Mouse (Mus musculus) forelimb bud, embryonic 11.5 days (tissue): ENCODE data around the gene Smc5.

Source experiments
- DNase-seq: peaks from one replicate; pipeline ENCODE4 v3.0.0-alpha.2; 2012; ENCODE audit warnings: low read depth, low spot score

The Smc5 gene

GRCm38 (mm10) chr19:23189744-23190143 is 84.0 kb downstream of the Smc5 start:
- DNase-seq = no peak

- DNase-seq = no peak
These were observed 84.7 kb downstream of the Smc5 start for GRCm38 (mm10) chr19:23188986-23189385.

GRCm38 (mm10) chr19:23187732-23188131 is 86.0 kb downstream of the Smc5 start:
- no peak for DNase-seq

- no peak for DNase-seq
These were observed 89.6 kb downstream of the Smc5 start for GRCm38 (mm10) chr19:23184068-23184467.

- DNase-seq = no peak
These were observed 90.2 kb downstream of the Smc5 start for GRCm38 (mm10) chr19:23183493-23183892.

DNA sequence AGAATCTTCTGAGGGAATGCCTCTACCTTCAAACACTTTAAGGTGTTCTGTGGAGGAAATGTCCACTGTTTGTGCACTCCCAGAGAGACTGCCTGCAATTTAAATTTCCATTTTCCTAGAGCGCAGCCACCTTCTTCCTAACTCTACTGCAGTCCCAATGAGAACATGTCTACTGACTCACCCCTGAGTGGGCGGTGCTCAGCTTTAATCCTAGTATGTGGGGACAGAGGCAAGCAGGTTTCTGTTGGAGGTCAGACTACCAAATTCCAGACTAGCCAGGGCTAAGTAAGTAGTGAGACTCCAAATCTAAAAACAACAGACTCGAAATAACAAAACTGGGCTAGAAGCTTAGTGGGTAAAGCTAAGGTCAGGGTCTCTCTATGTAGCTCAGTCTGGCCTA is 95.2 kb downstream of the Smc5 start:
- DNase-seq = no peak

DNA sequence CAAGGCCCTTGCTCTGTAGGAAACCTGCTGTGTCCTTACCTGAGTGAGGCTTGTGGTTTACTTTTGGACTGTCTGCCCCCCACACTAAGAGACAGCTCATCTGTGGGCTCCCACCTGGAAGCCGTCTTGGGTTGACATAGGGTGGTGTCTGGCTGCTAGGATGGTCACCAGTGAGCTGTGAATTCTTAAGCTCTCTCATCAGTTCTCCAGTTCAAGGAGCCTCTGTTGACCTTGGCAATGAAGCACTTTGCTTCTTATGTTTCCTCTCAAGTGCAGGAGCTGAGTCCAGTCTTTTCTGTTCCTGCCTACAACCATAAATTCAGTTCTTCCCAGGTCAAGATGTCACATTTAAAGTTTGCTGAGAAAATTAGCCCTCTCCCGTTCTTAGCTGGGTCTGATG is 98.2 kb downstream of the Smc5 start:
- no peak for DNase-seq

DNA sequence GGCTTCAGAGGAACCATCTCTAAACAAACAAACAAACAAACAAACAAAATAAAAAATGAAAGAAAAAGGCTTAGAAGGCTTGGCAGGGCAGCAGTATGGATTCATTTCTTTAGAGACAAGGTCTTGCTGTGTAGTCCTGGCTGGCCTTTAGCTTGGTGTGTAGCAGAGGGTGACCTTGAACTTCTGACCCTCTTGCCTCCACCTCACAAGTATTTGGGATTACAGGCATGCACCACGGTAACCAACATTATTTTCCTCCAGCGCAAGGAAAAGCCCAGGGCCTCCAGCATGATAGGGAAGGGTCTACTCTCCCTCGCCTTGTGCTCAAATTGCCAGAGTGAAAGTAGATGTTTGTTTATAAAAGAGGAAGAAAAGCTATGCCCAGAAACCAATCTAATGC is 98.6 kb downstream of the Smc5 start:
- no peak for DNase-seq

GRCm38 (mm10) chr19:23171136-23171535 is 102.6 kb downstream of the Smc5 start:
- no peak for DNase-seq

- DNase-seq = no peak
These were observed 103.2 kb downstream of the Smc5 start for GRCm38 (mm10) chr19:23170476-23170875.

DNA sequence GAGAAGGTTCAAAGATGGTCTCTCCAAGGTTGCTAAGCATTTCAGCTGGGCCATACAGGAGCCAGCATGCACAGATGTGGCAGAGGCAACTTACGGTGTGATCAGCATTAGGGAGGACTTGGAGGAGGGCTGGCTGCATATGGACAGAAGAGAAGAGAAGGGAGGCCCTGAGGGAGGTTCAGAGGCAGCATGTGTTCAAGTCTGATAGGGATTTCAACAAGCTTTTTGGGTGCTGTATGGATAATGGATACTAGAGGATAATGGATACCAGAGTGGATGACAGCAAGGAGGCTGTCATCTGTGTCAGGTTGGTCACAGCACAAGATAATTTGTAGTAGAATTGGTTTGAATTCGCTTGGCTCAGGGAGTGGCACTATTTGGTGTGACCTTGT is 104.0 kb downstream of the Smc5 start:
- no peak for DNase-seq

DNA sequence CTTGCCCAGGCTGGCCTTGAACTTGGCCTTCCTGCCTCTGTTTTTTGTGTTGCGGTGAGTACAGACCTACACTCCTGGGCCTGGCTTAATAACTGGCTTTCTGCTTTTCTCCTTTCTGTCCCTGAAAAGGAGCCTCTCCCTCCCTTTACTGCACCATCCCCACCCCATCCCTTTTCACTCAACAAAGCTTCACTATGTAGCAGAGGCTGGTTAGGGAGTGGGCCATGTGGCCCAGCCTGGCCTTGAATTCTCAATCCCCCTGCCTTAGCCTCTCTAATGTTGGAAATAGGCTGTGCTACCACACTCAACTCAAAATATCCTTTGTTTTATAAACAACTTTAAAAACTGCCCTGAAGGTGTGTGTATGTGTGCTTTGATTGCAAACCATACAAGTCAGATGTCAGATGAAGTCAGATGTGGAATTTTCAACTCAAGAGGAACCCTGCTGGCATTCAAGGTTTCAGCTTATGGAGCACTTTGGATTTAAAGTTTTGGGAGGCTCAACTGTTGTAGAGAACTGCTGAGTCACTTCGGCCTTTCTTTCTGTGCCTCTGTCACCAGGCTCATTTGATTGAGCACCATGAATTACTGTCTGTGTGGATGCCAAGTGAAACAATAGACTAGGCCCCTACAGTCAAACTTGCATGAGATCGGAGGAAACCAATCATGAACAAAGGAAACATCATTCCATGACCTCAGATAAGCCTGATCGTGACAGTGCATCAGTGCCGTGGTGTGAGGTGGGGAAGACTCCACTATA is 104.6 kb downstream of the Smc5 start:
- no peak for DNase-seq

DNA sequence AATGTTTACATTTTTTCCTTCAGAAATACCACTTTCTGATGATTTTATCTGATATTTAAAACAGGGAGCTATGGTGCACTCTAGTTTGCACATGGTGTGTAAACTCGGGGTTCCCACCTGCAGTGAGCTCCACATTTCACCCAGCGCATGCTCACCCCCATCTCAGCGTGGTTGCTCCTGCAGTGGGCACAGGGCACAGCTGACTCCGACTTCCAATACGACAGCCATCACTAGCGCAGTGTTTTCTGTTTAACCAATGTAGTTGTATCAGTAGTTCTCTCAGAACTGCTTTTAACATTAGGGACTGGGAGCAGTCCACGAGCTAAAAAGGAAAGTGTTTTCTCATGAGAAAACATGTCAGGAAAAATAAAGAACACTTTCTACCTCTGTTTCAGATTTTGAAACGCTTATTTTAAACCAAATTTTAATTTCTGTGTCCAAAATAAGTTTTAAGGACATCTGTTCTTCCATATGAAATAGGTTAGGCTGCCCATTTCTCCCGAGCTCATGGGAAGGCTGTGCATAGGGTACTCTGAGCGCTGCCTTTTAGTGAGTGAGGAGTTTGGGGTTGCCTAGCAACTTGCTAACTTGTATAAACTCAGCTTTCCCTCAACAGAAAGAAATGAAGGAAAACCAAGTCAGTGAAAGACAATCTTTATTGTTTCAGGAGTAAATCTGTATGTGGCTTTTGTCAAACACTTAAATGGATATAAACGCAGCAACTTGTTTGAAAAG is 107.0 kb downstream of the Smc5 start:
- DNase-seq = no peak

DNA sequence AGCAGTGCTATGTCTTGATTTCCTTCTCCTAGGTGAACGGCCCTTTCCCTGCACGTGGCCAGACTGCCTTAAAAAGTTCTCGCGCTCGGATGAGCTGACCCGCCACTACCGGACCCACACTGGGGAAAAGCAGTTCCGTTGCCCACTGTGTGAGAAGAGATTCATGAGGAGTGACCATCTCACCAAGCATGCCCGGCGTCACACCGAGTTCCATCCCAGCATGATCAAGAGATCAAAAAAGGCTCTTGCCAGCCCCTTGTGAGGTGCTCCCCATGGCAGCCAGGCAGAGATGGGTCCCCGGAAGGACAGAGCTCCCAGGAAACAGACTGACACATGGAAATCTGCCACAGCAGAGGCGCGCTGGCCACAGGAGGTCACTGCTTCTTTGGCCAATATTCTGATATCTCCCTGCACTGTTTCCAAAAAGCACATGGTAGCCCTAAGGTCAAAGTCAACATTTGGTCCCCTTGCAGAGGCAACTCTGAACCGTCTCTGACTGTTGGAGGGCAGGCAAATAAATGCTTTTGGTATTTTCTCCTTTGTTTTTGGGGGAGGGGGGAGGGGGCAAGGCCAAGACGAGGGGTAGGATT is 109.0 kb downstream of the Smc5 start:
- no peak for DNase-seq

- no peak for DNase-seq
These were observed 110.3 kb downstream of the Smc5 start for GRCm38 (mm10) chr19:23163361-23163760.

GRCm38 (mm10) chr19:23162877-23163276 is 110.8 kb downstream of the Smc5 start:
- DNase-seq = no peak

GRCm38 (mm10) chr19:23162387-23162809 is 111.3 kb downstream of the Smc5 start:
- no peak for DNase-seq

DNA sequence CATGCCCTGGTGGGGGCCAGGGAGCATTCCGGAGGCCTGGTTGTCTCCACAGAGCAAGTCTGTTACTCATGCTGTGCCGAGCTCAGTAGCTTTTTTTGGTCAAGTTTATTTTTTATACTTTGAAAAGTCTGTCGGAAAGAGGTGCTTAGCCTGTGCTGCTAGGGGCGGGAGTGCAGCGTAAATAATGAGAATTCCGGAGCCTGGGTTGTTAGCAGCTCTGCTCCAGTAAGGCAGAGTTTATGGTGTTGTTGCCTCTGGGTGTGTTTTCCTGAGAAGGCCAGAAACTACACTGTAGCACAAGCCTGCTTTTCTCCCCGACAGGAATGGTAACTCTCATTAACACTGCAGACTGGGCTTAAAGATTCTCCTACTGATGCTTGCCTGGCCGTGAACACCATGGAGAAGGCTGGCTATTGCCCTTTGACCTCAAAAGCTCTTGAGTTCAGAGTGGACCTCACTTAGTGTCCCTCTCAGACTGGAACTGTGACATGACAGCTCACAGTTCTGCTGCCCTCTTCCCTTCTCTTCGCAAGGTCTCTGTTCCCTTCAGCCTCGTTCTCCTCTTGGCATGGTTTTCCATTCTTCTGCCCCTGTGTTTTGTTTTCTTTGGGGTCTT is 113.8 kb downstream of the Smc5 start:
- DNase-seq = no peak
